Mouse (Mus musculus) kidney, postnatal 25 days (tissue): ENCODE data around the gene Camsap2.

ENCODE experiments used
- DNase-seq, 2 experiments: peaks; one replicate each; pipeline ENCODE4 v3.0.0; 2021; ENCODE audit warnings: mixed read lengths in 2 of 2

The Camsap2 gene

DNA sequence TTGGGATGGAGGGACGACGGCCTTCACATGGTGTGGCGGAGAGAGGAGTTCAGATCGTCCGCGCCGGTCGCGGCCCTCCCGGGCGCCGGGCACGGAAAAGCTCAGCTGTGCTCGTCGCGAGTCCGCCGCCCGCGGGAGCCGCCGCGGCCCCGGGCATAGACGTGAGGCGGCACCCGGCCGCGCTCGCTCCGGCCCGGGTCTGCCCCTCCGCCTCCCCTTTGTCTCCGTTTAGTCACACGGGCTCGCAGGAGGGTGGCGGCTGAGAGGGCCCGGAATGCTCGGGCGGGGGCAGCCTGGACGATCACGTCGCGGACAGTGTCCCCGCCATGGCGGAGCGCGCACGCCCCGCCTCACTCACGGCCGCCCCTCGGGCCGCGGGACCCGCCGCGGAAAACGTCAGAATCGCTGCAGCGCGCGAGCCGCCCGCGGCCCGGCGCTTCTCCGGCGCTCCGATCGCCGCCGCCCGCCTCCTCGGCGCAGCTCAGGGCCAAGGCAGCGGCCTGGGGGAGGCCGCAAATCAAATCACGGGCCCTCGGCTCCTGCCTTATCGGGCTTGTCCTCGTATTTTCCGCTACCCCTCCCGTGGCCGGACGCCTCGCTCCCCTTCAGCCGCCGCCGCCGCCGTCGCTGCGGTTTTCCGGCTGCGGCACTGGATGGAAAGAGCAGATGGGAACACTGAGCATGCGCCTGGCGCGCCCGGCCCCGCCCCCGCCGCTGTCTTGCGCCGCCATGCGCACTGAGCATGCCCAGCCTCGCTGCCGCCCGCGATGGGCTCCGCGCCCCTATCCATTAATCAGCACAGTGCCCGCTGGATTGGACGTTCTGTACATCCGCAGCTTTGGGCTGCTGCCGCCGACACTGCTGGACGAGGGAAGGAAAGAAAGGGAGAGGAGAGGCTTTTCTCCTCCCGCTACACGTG, at the start of gene Camsap2:
Gene Camsap2 (minus strand): TSS at position 651 of the 919 bp plus-strand sequence.
- DNase-seq = peak; percentile 95 to 97

DNA sequence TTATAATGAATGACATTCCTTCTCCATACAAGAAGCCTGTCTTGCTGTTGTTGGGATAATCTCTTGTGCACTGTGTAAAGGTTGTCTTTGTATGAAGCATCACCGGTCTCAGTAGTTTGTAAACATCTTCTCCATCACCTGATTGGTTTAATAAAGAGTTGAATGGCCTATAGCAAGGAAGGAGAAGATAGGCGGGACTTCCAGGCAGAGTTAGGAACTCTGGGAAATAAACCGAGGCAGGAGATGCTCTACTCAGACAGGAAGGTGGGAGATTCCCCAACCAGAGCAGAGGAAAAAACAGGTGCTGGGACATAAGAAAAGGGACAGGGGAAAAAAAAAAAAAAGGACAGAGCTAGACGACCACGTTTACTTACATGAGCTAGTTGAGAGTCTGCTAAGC, 49.2 kb upstream of the Camsap2 start:
- no peak for DNase-seq

DNA sequence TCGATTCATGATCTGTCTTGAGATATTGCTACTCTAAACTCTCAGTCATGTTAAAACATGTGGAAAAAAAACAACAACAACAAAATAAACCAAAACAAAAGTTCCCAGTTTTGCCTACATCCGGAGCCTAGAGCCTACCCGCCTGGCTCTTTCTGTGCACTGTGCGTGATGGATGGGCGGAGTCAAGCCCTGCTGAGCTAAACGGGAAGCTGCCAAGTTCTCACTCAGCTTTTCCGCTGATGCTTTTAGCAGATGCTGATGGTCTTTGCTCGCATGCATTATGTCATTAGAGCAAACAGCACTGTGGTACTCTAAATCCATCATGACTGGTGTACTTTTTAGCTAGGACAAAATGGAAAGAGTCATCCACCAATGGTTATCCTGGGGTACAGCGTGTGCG, 48.6 kb upstream of the Camsap2 start:
- peak; percentile 42 to 50 for DNase-seq

DNA sequence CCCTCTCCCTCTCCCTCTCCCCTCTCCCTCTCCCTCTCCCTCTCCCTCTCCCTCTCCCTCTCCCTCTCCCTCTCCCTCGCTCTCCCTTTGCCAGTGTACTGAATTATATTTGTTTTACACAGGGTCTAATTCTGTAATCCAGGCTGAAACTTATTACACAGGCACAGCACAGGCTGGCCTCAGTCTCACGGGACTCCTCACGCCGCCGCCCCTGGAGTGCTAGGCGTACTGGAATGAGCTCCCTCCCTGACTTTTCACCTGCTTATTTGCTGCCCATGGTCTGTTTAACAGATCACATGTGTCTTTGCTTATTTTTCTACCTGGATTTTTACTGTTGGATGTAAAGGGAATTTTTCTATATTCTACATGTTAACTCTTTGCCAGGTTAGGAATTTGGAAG, 41.0 kb upstream of the Camsap2 start:
- no peak for DNase-seq

DNA sequence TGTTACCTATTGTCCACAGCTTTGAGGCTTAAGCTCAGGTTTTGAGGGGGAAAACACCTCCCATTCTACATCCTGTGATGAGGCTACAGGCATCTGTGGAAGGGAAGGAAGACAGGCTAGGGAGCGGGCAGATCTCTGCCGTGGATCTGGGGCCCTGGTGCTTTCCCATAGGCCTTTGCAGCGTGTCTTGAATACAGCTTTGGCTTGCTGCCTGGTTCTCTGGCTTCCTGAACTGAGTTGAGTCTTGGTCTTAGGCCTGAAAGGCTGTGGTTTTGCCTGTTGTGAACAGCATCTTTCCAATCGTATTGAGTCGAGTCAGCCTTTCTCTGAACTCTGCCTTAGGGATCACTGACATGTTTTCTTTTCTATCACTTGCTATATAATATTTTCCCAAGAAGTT, 35.7 kb upstream of the Camsap2 start:
- DNase-seq = peak; percentile 60 to 62

DNA sequence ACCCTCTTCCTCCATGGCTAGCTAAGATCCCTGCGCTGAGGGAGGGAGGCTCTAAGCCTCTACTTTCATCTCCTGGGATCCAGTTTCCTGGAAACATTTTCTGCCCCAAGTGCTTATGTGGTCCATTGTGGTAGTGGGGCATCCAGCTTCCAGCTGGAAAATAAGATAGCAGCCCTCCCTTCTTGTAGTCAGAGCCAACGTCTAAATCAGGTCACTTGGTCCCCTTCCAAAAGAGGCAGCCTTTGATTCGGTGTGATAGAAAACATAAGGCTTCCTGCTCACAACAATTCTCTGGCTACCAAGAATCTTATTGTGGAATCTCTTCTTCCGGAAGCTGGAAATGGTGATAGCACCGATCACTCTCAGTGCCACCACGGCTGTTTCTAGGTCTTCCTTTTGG, 35.3 kb upstream of the Camsap2 start:
- DNase-seq = peak in 1 of 2 experiments; percentile 18

DNA sequence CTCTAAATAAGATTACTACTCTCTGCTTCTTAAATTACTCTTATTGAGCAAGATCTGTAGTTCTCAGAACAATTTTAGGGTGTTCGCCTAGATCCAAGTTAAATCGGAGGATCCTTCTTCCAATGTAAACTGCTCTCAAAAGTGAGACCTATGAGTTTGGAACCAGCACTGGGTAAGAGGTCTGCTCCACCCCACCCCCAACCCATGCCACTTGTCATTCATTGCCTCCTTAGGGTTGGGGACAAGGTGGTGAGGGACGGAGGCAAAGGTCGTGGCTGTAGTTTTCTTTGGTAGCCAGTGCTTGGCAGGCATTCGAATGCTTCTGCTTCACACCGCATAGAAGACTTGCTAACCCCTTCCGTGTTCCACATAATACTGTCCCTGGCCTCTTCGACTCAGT, 34.7 kb upstream of the Camsap2 start:
- DNase-seq = no peak

DNA sequence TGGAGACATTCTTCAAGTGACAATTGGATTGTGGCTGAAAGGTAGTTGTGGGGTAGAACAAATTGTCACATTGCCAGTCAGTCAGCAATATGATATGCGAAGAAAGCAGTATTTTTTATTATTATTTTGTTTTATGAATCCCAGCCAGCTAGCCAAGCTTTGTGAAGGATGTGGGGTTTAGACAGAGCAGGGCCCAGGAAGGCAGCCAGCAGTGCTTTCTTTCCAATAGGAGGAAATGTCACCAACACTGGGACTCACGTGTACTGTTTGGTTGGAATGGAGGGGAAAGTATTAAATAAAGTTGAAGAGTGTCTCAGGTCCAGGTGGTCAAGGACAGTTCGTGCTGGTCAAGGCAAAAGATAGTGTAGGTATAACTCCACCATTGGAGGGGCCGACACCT, 34.3 kb upstream of the Camsap2 start:
- DNase-seq = no peak

DNA sequence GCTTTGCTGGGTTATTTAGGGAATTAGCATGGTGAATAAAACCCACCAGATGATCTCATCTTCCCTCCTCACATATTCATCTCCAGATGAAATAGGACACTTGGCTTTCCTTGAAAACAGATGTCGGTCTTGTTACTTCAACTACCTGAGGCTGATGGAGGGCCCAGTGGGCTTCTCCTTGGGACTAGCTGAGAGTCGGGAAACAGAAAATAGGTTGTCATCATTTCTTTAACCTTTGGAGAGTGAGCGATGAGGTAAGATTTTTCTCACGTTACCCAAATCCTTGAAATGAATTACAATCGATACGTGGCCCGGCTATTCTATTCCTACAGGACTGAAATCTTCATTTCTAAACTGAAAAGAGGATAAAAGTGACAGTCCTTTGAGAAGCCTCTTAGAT, 33.4 kb upstream of the Camsap2 start:
- DNase-seq = no peak

DNA sequence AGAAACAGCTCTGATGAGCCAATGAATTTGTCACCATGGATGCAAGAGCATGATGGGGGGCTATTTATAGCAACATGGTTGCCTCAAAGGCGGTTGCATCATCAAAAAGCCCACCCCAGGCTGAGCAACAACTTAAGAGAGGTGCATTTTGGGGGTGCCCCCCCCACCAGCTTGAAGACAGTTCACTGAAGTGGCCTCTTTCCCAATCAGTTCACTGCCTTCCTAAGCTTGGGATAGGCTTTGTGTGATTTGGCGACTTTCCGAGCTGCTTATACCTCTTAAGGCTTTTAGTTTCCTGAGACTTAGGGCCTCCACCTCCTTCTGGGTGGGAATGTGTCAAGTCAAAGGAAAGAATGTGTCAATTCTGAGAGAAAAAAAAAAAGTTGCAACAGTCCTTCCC, 20.1 kb upstream of the Camsap2 start:
- no peak for DNase-seq

DNA sequence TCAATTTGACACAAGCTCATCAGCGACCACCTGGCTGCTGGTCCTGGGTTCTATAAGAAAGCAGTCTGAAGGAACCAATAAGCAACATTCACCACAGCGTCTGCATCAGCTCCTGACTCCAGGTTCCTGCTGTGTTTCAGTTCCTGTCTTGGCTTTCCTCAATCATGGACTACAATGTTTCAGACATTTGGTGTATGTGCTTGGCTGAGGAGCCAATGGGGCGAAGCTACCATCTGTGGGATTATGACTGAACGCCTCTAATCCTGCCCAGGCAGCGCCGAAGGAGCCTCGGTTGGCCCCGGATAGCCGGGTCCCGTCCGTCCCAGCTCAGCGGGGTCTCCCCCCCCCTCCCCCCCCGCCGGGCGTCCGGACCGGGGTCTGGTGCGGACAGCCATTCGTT, 18.8 kb upstream of the Camsap2 start:
- peak; percentile 80 to 84 for DNase-seq

DNA sequence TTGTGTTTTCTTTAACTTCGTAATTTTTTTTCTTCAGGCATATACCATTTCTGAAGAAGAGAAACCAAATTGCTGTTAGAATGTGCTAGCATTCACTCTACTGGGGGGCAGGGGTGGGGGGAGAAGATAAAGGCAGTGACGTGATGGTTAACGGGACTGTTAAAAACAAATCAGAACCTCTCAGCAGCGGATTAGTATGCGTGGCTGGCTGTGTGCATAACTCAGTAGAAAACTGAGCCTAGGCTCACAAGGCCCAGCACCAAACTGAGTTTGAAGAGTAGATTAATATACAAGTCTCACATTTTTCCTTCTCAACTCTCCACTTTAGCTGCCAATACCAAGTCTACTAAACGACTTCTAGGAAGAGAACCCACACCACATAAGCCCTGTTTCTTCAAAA, 17.1 kb upstream of the Camsap2 start:
- DNase-seq = no peak

DNA sequence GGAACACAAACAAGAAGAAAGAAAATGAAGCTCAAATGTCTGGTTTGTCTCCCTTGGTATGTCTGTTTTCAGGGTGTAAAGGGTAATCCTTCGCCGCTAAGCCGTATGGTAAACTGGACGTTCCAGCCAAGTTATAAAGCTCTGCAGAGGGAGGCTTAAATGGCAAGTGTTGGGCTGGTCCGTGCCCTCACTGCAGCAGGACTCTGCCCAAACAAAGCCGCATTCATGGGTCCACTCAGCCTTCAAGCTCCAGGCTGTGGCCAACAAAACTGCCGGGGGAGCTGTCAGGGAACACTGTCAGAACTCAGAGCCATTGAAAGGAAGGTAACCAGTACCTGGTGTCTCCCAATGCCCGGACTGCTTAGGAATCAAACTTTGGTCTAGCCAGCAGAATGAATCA, 16.7 kb upstream of the Camsap2 start:
- DNase-seq = no peak

DNA sequence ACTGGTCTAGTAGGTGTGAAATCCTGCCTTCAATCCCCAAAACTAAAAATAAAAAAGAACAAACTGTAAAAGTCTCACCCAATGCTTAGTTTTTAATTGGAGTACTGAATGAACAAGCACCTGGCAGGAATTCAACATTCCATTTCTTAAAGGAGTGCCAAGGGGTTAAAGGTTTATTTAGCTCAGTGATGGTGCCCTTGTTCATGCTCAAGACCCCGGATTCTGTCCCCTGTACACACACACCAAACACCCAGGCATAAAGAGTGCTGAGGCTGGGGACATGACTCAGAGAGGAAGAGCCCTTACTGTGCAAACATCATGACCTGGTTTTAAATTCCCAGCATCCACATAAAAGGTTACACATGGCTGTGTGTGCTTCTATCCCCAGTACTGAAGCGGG, 15.5 kb upstream of the Camsap2 start:
- peak; percentile 29 to 46 for DNase-seq

DNA sequence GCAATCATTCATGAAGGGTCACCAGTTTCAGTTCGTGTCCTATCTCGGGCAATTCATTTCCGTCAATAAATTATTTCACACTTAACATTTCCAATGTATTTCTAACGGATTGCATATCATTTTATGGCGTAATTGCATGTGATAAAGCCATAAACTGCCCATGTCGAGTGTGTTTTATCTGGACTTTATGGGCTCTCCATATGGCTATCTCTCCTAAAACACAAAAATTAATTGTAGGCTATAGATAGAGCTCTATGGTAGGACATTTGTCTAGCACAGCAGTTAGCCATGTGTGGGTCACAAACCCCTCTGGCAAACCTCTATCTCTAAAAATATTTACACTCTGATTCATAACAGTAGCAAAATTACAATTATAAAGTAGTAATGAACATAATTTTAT, 15.0 kb upstream of the Camsap2 start:
- no peak for DNase-seq

DNA sequence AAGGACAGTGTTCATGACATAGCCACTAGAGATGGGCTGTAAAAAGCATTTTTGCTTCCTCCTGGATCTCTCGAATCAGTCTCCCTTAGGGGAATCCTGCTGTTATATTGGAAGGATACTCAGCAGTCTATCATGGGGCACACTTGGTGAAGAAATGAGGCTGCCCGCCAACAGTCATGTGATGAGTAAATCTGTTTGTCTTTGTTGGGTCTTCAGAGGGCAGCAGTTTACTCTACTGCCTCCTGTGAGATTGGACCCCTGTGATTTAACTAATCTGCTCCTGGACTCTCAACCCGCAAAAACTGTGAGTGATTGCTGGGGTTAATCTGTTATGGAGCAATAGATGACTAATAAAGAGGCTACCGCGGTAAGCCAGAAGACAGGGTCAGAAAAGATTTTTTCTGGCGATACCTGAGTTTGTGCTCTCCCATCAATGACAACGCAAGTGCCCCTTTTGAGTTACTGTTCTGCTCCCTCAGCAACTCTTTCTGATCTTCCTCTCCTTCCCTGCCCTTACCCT, 13.0 kb upstream of the Camsap2 start:
- DNase-seq = peak; percentile 73 to 76

DNA sequence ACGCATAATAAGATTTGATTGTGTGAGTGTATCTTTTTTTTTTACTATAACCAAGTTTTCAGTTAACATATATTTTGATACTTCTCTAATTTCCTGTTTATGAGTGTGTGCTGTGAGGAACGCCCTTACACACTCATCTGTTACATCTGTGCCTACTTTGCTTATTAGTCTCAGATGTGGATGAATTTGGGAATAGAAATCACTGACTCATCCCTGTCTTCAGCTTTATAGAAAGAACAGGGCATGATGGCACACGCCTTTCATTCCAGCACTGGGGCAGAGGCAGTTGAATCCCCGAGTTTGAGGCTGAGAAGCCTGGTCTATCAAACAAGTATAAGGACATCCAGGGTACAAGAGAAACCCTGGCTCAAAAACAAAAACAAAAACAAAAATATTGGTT, 9.7 kb upstream of the Camsap2 start:
- no peak for DNase-seq

DNA sequence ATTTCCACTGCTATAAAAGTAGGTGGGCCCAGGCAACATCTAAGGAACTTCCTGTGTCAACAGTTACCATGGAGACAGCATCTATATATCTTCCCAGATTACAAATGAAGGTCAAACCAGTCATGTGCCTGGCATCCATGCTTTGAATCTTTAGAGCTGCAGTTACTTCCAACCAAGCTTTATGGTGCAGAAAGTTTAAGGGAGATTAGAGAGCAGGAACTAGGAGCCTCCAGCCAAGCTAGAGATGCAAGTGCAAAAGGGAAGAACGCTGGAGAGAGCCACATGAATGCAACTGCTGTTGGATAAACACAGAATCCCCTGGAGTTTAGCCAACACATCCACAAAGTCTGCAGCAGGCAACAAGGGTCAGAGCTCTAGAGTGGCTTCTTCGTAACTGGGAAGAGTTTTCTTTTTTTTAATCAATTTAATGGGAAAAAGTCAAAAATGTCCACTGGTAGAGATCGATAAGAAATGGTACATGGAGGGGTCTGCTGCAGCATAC, 4.8 kb upstream of the Camsap2 start:
- no peak for DNase-seq

DNA sequence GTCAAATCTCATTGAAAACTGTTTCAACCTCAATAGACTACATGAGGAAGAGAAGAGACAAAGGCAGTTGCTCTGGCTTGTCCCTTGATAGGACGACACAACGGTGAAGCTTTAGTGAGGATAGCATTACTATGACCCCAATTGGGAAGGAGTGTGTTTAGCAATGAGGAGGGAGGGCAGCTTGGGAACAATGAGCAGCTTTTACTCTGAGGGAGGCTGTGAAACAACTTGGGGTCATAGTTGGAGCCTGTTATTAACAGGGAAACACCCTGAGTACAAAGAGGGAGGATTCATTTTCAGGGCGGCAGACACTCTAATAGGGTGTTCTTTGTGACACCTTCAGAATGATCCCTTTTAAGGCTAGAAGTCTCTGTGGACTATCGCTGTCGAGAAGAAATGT, 2.2 kb upstream of the Camsap2 start:
- no peak for DNase-seq

DNA sequence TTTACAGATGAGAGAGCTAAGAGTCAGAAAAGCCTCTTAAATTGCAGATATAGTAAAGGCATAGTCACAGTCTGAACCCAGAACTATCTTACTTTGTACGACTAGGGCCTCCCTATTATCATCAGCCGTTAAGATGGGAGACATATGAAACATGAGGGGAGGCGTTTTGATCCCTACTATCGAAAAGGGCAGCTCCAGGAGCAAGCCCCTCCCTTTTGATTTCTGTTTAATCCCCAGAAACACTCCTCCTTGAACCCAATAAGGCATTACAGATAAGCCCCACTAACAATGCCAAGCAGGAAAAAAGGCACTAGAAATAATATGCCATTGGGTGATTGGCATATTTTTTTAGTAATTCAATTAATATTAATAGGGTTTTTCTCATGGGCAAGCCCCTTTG, 1.2 kb upstream of the Camsap2 start:
- no peak for DNase-seq

DNA sequence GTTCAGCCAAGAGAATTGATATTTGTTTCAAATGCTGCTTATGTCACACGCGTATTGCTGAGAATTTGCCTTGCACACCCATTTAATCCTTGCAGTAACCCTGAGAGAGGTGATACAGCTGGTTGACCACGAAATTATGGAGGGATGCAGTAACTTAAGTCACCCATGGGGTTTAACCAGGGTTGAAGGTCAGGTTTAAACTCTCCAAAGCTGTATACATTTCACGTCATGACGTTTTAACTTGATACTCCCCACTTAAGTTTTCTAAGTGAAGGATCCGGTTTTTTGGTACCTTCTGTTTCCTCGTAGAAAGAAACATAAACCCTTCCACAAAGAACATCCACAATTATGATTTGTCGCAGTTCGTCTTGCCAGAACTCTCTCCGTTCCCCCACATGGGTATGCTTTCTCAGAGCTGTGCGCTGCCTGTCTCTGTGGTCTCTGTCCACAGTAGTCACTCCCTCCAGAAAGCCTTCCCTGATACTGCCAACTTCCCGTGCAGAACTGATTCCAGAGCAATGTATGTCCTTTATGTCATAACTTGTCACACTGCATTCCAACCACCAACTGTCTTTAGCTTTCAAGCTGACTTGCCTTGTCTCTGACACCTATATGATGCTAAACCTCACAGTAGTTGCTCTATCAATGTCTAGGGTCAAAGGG, 600 bp upstream of the Camsap2 start:
- no peak for DNase-seq

DNA sequence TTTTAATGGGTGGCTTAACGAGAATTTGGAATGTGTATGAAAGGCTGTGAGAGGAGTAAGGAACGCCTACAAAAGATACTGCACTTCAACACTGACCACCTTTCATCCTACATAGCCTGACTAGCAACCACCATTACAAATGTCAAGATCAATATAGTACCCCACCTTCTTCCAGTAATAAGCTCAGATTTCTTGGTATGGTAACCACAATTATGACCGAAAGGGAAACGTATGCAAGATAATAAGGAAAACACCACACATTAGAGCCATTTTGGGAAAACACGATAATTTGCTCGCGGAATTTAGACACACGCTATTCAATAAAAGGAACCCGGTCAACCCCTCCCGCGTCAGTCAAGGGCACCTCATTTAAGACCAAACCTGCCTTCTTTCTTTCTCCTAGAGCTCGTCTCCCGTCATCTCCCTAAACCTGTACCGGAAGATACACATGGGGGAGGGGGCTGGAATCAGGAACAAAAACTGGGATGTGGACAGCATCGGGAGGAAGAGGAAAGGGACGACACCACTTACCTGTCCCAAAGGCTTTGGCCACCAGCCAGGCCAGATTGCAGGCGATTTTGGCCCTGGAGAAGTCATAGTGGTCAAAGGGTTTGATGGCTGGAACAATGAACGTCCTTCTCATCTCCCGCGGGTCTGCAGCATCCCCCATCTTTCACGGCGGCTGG, 993 bp downstream of the Camsap2 start:
- DNase-seq = peak in 1 of 2 experiments; percentile 52

DNA sequence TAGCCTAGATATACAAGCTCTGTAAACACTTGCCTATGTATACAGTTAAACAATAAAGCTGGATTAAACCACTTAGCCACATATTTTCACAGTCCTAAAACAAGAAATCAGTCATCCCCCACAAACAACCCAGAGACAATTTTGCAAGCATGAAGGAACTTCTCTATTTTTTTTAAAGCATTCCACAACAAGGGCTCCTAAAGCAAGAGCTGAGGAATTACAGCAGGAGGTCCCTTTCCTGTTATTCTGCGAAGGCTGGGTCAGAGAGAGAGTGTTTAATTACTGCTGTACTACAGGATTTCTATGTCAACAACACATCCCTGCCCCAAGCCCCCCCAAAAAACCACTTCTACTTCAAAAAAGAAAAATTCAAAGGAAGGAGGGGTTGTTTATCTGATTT, 1.6 kb downstream of the Camsap2 start:
- DNase-seq = no peak
